Mouse (Mus musculus) heart, embryonic 11.5 days (tissue): ENCODE data around the gene Meaf6. TPM values are rescaled to one million over a fixed set of nuclear protein-coding genes. Genes with fewer than 3 reads are reported as not detected.

Source experiments
- ATAC-seq: fragments of 200-750 bp; cut with Nextera tagmentation; replicated peaks from 2 replicates; pipeline ENCODE4 v1.8.0; 2017; ENCODE audit warnings: moderate library complexity; ENCODE audit not compliant: insufficient number of reproducible peaks, low FRiP score, low TSS enrichment
- H3K27ac ChIP-seq: fragments of 300-500 bp; sonication (generic); 2 replicates; pipeline ENCODE4 v1.5.1; 2014; ENCODE audit warnings: mild to moderate bottlenecking, low read depth, low read length
- H3K27me3 ChIP-seq: fragments of 300-500 bp; sonication (generic); 2 replicates; pipeline ENCODE4 v1.6.1; 2014; ENCODE audit warnings: mild to moderate bottlenecking, low read length, mixed read lengths; ENCODE audit not compliant: control insufficient read depth, insufficient read depth
- H3K36me3 ChIP-seq: fragments of 300-500 bp; sonication (generic); 2 replicates; pipeline ENCODE4 v1.6.1; 2014; ENCODE audit warnings: mild to moderate bottlenecking, low read length, moderate library complexity, mixed read lengths; ENCODE audit not compliant: control insufficient read depth, insufficient read depth
- H3K4me1 ChIP-seq: fragments of 300-500 bp; sonication (generic); 2 replicates; pipeline ENCODE4 v1.6.1; 2014; ENCODE audit warnings: low read length; ENCODE audit not compliant: control insufficient read depth, insufficient read depth
- H3K4me2 ChIP-seq: fragments of 300-500 bp; sonication (generic); 2 replicates; pipeline ENCODE4 v1.6.1; 2014; ENCODE audit warnings: mild to moderate bottlenecking, moderate library complexity
- H3K4me3 ChIP-seq: fragments of 300-500 bp; sonication (generic); 2 replicates; pipeline ENCODE4 v1.5.1; 2014; ENCODE audit warnings: low read depth, low read length
- H3K9ac ChIP-seq: fragments of 300-500 bp; sonication (generic); 2 replicates; pipeline ENCODE4 v1.6.1; 2014; ENCODE audit warnings: mild to moderate bottlenecking, low read depth, low read length, moderate library complexity
- H3K9me3 ChIP-seq: fragments of 300-500 bp; sonication (generic); replicated peaks from 2 replicates; pipeline ENCODE4 v1.6.1; 2016; ENCODE audit warnings: low read length; ENCODE audit not compliant: control insufficient read depth
- WGBS: fragments of 180-500 bp; shearing (Covaris S2); extraction: QIAGEN DNeasy Blood & Tissue Kit; methylation state at CpG from one replicate; pipeline ENCODE4 v1.1.7; 2014; ENCODE audit not compliant: insufficient replicate concordance; 5-methylcytosine and 5-hydroxymethylcytosine counted together
- polyA plus RNA-seq: library from polyadenylated mRNA; unstranded; fragments of >200 nt; fragmentation: Nextera tagmentation; extraction: Ambion mirVana; gene quantifications from 2 replicates; pipeline ENCODE4 v1.2.1, GENCODE M21; 2014

Meaf6 gene
- polyA plus RNA-seq, 1 experiment from 2014 or later: 55.4 TPM

- Histone ChIP-seq H3K4me3 (no peak overlapping the region), H3K9ac (no peak overlapping the region), H3K9me3 (no peaks in the 10 kb centered on the region), H3K36me3 (no peaks in the 10 kb centered on the region), H3K4me2 (no peak overlapping the region), H3K27me3 (peaks cover 8% of the 10 kb centered on the region; the same call in 1 of the 2 replicates), H3K27ac (no peak overlapping the region), H3K4me1 (no peaks in the 10 kb centered on the region)
- 69% methylated on average over 3 of the region's 3 CpGs for WGBS
- ATAC-seq: no peak
Measured at GRCm38 (mm10) chr4:125157322-125157721, 72.4 kb downstream of the Meaf6 start.

DNA sequence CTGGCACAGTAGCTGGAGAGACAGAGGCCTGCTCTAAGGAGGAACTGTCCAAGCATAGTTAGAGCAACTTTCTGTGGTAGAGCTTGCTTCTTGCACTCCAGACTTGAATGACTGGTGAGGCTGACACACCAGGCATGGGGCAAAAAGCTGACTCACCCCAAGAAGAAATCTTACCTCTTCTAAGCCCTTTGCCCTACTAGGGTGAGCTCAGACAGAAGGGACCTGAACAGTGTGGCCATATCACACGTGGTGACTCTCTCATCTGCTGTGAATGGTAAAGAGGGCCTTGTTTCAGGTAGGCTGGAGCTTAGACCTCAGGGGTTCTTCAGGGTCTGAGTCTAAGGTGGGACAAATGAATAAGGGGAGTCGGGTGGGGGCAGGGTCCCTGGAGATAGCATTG lies 73.1 kb downstream of the Meaf6 start:
- H3K27ac ChIP-seq: no peak overlapping the region
- no peaks in the 10 kb centered on the region for H3K36me3 ChIP-seq
- no peak overlapping the region for H3K4me2 ChIP-seq
- no peaks in the 10 kb centered on the region for H3K9me3 ChIP-seq
- WGBS: 75% methylated on average over 2 of the region's 2 CpGs
- H3K9ac ChIP-seq: no peak overlapping the region
- peaks cover 8% of the 10 kb centered on the region; the same call in 1 of the 2 replicates for H3K27me3 ChIP-seq
- H3K4me1 ChIP-seq: no peaks in the 10 kb centered on the region
- ATAC-seq: no peak
- H3K4me3 ChIP-seq: no peak overlapping the region

GRCm38 (mm10) chr4:125158581-125159317 lies 73.8 kb downstream of the Meaf6 start:
- 58% methylated on average over 17 of the region's 20 CpGs for WGBS

GRCm38 (mm10) chr4:125160320-125160950 lies 75.5 kb downstream of the Meaf6 start:
- 9% methylated on average over 19 of the region's 19 CpGs for WGBS
- ATAC-seq: no peak

More at GRCm38 (mm10) chr4:125158581-125159317, 73.8 kb downstream of the Meaf6 start:
- Histone ChIP-seq H3K9ac (no peak overlapping the region), H3K27me3 (peaks cover 8% of the 10 kb centered on the region; the same call in 1 of the 2 replicates), H3K36me3 (no peaks in the 10 kb centered on the region), H3K4me3 (no peak overlapping the region), H3K4me1 (no peaks in the 10 kb centered on the region), H3K9me3 (no peaks in the 10 kb centered on the region), H3K27ac (no peak overlapping the region), H3K4me2 (no peak overlapping the region)
- no peak for ATAC-seq

DNA sequence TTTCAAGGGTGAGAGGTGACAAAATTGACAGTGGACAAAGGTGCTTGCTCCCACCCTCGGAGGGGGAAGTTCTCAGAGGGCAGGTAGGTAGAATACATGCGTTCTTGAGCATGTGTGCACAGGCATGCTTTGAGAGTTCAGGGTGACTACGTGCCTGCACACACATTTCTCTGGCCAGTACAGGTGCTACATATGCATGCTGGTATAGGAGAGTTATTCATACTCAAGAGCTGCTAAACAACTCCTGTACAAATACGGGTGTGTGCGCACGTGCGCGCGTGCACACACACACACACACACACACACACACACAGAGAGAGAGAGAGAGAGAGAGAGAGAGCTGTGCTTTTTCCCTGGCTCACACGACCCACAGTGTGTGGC lies 76.0 kb downstream of the Meaf6 start:
- H3K4me3 ChIP-seq: no peak overlapping the region
- H3K4me2 ChIP-seq: no peak overlapping the region
- ATAC-seq: no peak
- no peaks in the 10 kb centered on the region for H3K36me3 ChIP-seq
- no peaks in the 10 kb centered on the region for H3K9me3 ChIP-seq
- H3K4me1 ChIP-seq: no peaks in the 10 kb centered on the region
- H3K9ac ChIP-seq: no peak overlapping the region
- H3K27me3 ChIP-seq: peaks cover 8% of the 10 kb centered on the region; the same call in 1 of the 2 replicates
- no peak overlapping the region for H3K27ac ChIP-seq
- WGBS: 68% methylated on average over 10 of the region's 10 CpGs

More at GRCm38 (mm10) chr4:125160320-125160950, 75.5 kb downstream of the Meaf6 start:
- H3K4me1 ChIP-seq: no peaks in the 10 kb centered on the region
- peaks cover 8% of the 10 kb centered on the region; the same call in 1 of the 2 replicates for H3K27me3 ChIP-seq
- H3K9me3 ChIP-seq: no peaks in the 10 kb centered on the region
- no peak overlapping the region for H3K9ac ChIP-seq
- H3K36me3 ChIP-seq: no peaks in the 10 kb centered on the region
- H3K4me2 ChIP-seq: no peak overlapping the region
- H3K4me3 ChIP-seq: no peak overlapping the region
- H3K27ac ChIP-seq: no peak overlapping the region

GRCm38 (mm10) chr4:125161392-125161791 lies 76.5 kb downstream of the Meaf6 start:
- Histone ChIP-seq H3K27ac (no peak overlapping the region), H3K9ac (no peak overlapping the region), H3K4me1 (no peaks in the 10 kb centered on the region), H3K4me3 (no peak overlapping the region), H3K4me2 (no peak overlapping the region), H3K9me3 (no peaks in the 10 kb centered on the region), H3K27me3 (peaks cover 8% of the 10 kb centered on the region; the same call in 1 of the 2 replicates), H3K36me3 (no peaks in the 10 kb centered on the region)
- ATAC-seq: no peak
- 59% methylated on average over 8 of the region's 8 CpGs for WGBS

- Histone ChIP-seq H3K36me3 (no peaks in the 10 kb centered on the region), H3K27ac (no peak overlapping the region), H3K27me3 (peaks cover 6% of the 10 kb centered on the region; the same call in 1 of the 2 replicates), H3K9ac (no peak overlapping the region), H3K4me3 (no peak overlapping the region), H3K4me2 (no peak overlapping the region), H3K9me3 (no peaks in the 10 kb centered on the region), H3K4me1 (no peaks in the 10 kb centered on the region)
- no peak for ATAC-seq
- WGBS: 54% methylated on average over 7 of the region's 7 CpGs
Measured at GRCm38 (mm10) chr4:125162701-125163100, 77.8 kb downstream of the Meaf6 start.
